Mouse (Mus musculus) retina, postnatal 1 day (tissue): Measurements from ENCODE around the gene Gtf2f1.

Source experiments
- DNase-seq: peaks from one replicate; pipeline ENCODE4 v3.0.0-alpha.2; 2012

Gtf2f1 gene

GRCm38 (mm10) chr17:56970081-56970480, 41.0 kb downstream of the Gtf2f1 start:
- no peak for DNase-seq

GRCm38 (mm10) chr17:56969321-56969720, 41.8 kb downstream of the Gtf2f1 start:
- no peak for DNase-seq

- no peak for DNase-seq
These were observed 47.4 kb downstream of the Gtf2f1 start for GRCm38 (mm10) chr17:56963646-56964045.

- no peak for DNase-seq
These were observed 48.3 kb downstream of the Gtf2f1 start for GRCm38 (mm10) chr17:56962642-56963405.

GRCm38 (mm10) chr17:56961880-56962279, 49.2 kb downstream of the Gtf2f1 start:
- DNase-seq, result no peak

GRCm38 (mm10) chr17:56958667-56959066, 52.4 kb downstream of the Gtf2f1 start:
- no peak for DNase-seq

DNA sequence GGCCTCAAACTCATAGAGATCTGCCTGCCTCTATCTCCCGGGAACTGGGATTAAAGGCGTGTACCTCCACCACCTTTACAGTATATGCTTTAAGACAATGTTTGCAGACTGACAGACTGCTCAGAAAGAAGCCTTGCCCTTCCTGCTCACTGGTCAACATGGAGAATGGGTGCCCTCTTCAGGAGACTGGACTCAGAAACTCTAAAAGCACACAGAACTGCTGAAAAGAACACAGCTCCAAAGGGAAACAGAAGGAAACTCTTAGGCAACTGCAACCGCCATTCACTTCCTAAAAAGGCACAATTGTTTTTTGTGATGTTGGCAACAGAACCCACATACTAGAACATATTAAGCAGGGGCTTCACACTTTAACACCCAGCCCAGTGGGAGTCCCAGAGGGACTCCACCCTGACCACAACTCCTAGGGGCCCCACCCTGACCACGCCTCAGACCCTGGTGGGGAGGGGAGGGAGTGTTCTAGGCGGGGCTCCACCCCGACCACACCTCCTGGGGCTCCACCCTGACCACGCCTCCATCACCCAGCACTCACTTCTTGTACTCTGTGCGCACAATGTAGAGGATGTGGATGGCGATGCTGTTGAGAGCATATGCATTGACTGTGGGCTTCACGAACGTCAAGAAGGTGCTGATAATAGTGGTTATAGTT, 53.2 kb downstream of the Gtf2f1 start:
- DNase-seq, result no peak

- no peak for DNase-seq
These were observed 56.2 kb downstream of the Gtf2f1 start for GRCm38 (mm10) chr17:56954871-56955270.
